In genomic region chr14:121198915-121199572, GRCm38 (mm10) we compare ENCODE assay signal across 8 mouse cellular contexts.
DNase-seq lines count a peak whose midpoint lies in the region; ATAC-seq lines count a peak whose summit lies in the region.

No protein-coding gene starts in this region.

- peaks cover 4% of the 10 kb centered on the region for H3K9me3 ChIP-seq in kidney, embryonic 15.5 days (replicated peaks)
- peaks cover 4% of the 10 kb centered on the region; the same call in 1 of the 2 replicates for H3K9me3 ChIP-seq in hindbrain, embryonic 13.5 days
- H3K9me3 ChIP-seq in midbrain, embryonic 14.5 days (ENCODE audit: control insufficient read depth, low read length), result 0 out of 2 replicates have a peak, but pooled peaks cover 4% of the 10 kb centered on the region

- H3K4me1 ChIP-seq in kidney, embryonic 15.5 days, result peaks cover 38% of the 10 kb centered on the region
- peaks cover 26% of the 10 kb centered on the region for H3K4me1 ChIP-seq in hindbrain, embryonic 13.5 days (replicated peaks)
- H3K4me1 ChIP-seq in midbrain, embryonic 14.5 days (ENCODE audit: control insufficient read depth, insufficient read depth, low read length), result peaks cover 6% of the 10 kb centered on the region; the same call in 1 of the 2 replicates

- no peak overlapping the region for H3K4me3 ChIP-seq in kidney, embryonic 15.5 days (replicated peaks)
- H3K4me3 ChIP-seq in hindbrain, embryonic 13.5 days, result no peak overlapping the region
- no peak overlapping the region for H3K4me3 ChIP-seq in midbrain, embryonic 14.5 days (replicated peaks; ENCODE audit: low read depth, low read length)

- no peak for DNase-seq in kidney, adult 18-20 months
- peak; percentile 18 for DNase-seq in embryo, embryonic 9.5 days (ENCODE audit: extremely low spot score)
- DNase-seq in midbrain, embryonic 14.5 days, result no peak
- no peak for DNase-seq in c-Kit-positive CD71-positive TER-119-positive erythroid progenitor cells, embryonic 14.5 days (ENCODE audit: low spot score)
- no peak for DNase-seq in adrenal gland, postnatal 10 days
- DNase-seq in thymus, adult 18-20 months, result no peak

- peak; percentile 90 for ATAC-seq in kidney, embryonic 15.5 days (replicated peaks; ENCODE audit: low FRiP score)
- peak; percentile 58 for ATAC-seq in hindbrain, embryonic 13.5 days (ENCODE audit: low FRiP score)
- peak; percentile 44 for ATAC-seq in midbrain, embryonic 14.5 days (ENCODE audit: low FRiP score, low TSS enrichment)

- H3K4me2 ChIP-seq in kidney, embryonic 15.5 days, result 0 out of 2 replicates have a peak overlapping the region, but pooled peaks have one; percentile 25
- no peak overlapping the region for H3K4me2 ChIP-seq in hindbrain, embryonic 13.5 days
- no peak overlapping the region for H3K4me2 ChIP-seq in midbrain, embryonic 14.5 days (ENCODE audit: low read length)

- H3K27ac ChIP-seq in kidney, embryonic 15.5 days, result peak overlapping the region; percentile 84
- peak overlapping the region; percentile 64 for H3K27ac ChIP-seq in hindbrain, embryonic 13.5 days
- H3K27ac ChIP-seq in midbrain, embryonic 14.5 days (replicated peaks; ENCODE audit: low read depth, low read length), result no peak overlapping the region

- peaks cover 21% of the 10 kb centered on the region for H3K36me3 ChIP-seq in kidney, embryonic 15.5 days
- H3K36me3 ChIP-seq in hindbrain, embryonic 13.5 days, result 0 out of 2 replicates have a peak, but pooled peaks cover 2% of the 10 kb centered on the region
- H3K36me3 ChIP-seq in midbrain, embryonic 14.5 days (ENCODE audit: control insufficient read depth, insufficient read depth, low read length), result no peaks in the 10 kb centered on the region

- no peak overlapping the region for H3K9ac ChIP-seq in kidney, embryonic 15.5 days
- no peak overlapping the region for H3K9ac ChIP-seq in hindbrain, embryonic 13.5 days
- H3K9ac ChIP-seq in midbrain, embryonic 14.5 days (replicated peaks; ENCODE audit: low read length), result no peak overlapping the region

- H3K27me3 ChIP-seq in kidney, embryonic 15.5 days, result no peaks in the 10 kb centered on the region
- H3K27me3 ChIP-seq in hindbrain, embryonic 13.5 days, result no peaks in the 10 kb centered on the region
- H3K27me3 ChIP-seq in midbrain, embryonic 14.5 days (ENCODE audit: control insufficient read depth, insufficient read depth, low read length), result no peaks in the 10 kb centered on the region

- WGBS in kidney, embryonic 15.5 days, result 29% methylated on average over 14 of the region's 14 CpGs
- WGBS in hindbrain, embryonic 13.5 days, result 54% methylated on average over 14 of the region's 14 CpGs
- WGBS in midbrain, embryonic 14.5 days, result 66% methylated on average over 14 of the region's 14 CpGs
